Mouse (Mus musculus) cerebellum, adult 2 months (tissue): ENCODE data around the gene Nsun2. TPM values are rescaled to one million over a fixed set of nuclear protein-coding genes. Genes with fewer than 3 reads are reported as not detected.

Experiments
- DNase-seq, 2 experiments: peaks; one replicate each; pipeline ENCODE4 v3.0.0; 2021
- H3K27ac ChIP-seq: fragments of 200-500 bp; 2 replicates; pipeline ENCODE4 v1.5.1; 2012; ENCODE audit warnings: low read length, control low read depth, inconsistent platforms; ENCODE audit not compliant: insufficient read depth
- H3K27me3 ChIP-seq: fragments of 200-500 bp; 2 replicates; pipeline ENCODE4 v1.6.1; 2012; ENCODE audit warnings: inconsistent platforms, mild to moderate bottlenecking, low read length, moderate library complexity; ENCODE audit not compliant: control insufficient read depth, insufficient read depth
- H3K4me1 ChIP-seq: fragments of 200-500 bp; 2 replicates; pipeline ENCODE4 v1.6.1; 2011; ENCODE audit warnings: low read length; ENCODE audit not compliant: control insufficient read depth, insufficient read depth
- H3K4me3 ChIP-seq: fragments of 200-500 bp; replicated peaks from 2 replicates; pipeline ENCODE3; 2011; ENCODE audit warnings: mild to moderate bottlenecking, low read depth, low read length, control low read depth; ENCODE audit not compliant: insufficient read depth
- CTCF ChIP-seq: fragments of 200-500 bp; IDR thresholded peaks from 2 replicates; pipeline ENCODE4 v1.5.1; 2011; ENCODE audit warnings: low read depth, mild to moderate bottlenecking, control low read depth, low read length, moderate library complexity, borderline replicate concordance; ENCODE audit not compliant: insufficient read depth
- POLR2A ChIP-seq: fragments of 200-500 bp; IDR thresholded peaks from 2 replicates; pipeline ENCODE4 v1.6.1; 2011; ENCODE audit warnings: low read length, control low read depth, borderline replicate concordance; ENCODE audit not compliant: insufficient read depth
- WGBS: fragments of 180-500 bp; shearing (Covaris S2); methylation state at CpG from one replicate; pipeline ENCODE4 v1.1.7; 2018; 5-methylcytosine and 5-hydroxymethylcytosine counted together
- polyA plus RNA-seq: library from polyadenylated mRNA; depleted of rRNA; stranded (reverse); fragments of >200 nt; gene quantifications from 2 replicates; pipeline ENCODE4 v1.2.3, GENCODE M21; 2012

Nsun2 gene
- polyA plus RNA-seq, 1 experiment, result 67.1 TPM

DNA sequence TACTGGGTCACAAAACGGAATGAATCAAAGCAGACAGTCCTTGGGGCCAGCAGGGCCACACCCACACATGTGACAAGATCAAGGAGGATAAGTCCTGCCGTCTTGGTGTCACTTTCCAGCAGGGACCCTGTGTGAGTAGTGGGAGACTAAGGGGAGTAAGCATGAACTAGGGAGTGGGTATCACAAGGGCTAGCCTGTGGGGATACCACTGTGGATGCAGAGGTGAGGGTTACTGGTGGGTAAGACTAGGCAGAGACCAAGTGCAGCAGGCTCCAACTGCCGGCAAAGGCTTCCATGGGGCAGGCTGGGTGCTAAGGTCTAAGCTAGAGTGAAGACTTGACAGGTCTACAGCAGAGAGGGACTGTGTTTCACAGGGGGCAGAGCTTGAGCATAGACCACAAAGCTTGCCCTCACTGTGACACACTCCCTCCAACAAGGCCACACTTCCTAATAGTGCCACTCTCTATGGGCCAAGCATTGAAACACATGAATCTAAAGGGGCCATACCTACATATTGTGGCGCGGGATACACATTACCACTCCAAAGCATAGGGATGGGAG, 109.2 kb downstream of the Nsun2 start:
- no peak for DNase-seq
- TF ChIP-seq POLR2A (no peak), CTCF (no peak)
- H3K27ac ChIP-seq, result no peak overlapping the region
- H3K4me1 ChIP-seq, result no peaks in the 10 kb centered on the region
- H3K4me3 ChIP-seq, result no peak overlapping the region
- 75% methylated on average over 5 of the region's 5 CpGs for WGBS
- H3K27me3 ChIP-seq, result no peaks in the 10 kb centered on the region

GRCm38 (mm10) chr13:69643937-69644336, 110.4 kb downstream of the Nsun2 start:
- Histone ChIP-seq H3K4me1 (no peaks in the 10 kb centered on the region), H3K27ac (no peak overlapping the region), H3K4me3 (no peak overlapping the region), H3K27me3 (no peaks in the 10 kb centered on the region)
- 97% methylated on average over 2 of the region's 2 CpGs for WGBS
- no peak for DNase-seq
- no peak for TF ChIP-seq CTCF
- no peak for TF ChIP-seq POLR2A

DNA sequence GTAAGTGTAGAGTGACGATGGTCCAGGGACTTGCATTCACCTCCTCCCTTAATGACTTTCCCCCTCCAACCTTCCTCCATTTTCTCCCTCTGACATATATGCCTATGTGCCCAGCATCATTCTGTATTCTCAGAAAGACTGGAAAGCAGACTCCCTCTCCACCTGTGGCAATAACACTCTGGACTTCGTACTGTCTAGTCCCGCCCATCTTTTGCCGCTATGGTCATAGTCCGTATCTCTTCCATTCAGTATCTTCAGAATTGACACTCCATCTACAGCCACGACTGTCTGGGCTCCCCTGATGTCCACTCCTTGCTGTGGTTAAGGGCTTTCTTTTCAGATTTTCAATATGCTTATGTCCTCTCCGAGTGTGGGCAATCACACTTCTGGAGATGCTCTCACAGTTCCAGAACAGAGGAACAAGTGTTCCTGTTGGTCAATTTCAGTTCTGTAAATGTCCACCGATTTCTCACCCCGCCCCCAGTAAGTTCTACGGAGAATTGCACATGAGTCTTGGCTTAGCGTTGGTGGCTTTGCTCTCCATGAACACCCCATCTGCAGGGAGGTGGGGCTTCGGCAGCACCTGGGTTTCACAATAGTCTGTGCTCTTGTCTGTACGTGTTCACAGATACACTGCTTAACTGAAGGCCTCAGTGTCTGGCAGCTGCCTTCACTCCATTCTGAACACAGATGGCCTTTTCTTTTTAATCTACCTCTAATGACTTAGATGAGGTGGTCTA, 111.1 kb downstream of the Nsun2 start:
- no peak for TF ChIP-seq POLR2A
- TF ChIP-seq CTCF, result no peak
- no peak overlapping the region for H3K27ac ChIP-seq
- no peak overlapping the region for H3K4me3 ChIP-seq
- no peaks in the 10 kb centered on the region for H3K27me3 ChIP-seq
- WGBS, result 79% methylated on average over 13 of the region's 13 CpGs
- no peaks in the 10 kb centered on the region for H3K4me1 ChIP-seq
- DNase-seq, result no peak

DNA sequence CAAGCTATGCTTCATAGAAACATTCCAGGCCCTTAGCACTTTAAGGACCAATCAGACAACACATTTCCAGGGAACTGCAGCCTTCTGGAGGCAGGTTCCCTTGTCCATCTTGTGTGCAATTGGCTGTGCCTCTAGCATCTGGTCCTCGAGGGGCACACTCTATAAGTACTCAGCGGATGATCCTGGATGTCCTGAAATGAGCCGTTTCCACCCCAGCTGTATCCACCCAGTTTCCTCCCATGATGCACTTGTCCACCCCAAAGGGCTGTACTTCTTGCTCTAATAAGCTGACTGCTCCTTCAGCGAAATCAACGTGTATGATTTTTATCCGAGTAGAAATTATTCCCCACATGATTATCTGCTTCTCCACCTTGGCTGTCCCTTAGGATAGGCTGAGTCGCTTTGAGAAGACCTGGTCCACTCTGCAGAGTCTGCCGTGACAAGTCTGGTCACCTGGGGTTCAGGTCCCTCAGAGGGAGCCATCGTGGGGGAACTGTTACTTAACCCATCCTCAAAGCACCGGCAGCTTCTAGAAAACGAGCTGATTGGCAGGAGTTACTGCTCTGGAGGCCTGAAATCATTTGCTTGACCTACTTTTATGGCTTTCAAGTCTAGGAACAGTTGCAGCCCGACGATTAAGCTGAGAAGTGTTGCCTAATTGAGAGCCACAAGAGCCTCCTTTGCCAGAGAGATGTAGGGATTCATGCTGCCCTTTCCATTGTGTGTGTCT, 112.3 kb downstream of the Nsun2 start:
- 39% methylated on average over 13 of the region's 13 CpGs for WGBS
- peak in 1 of 2 experiments; percentile 13 for DNase-seq
- Histone ChIP-seq H3K27ac (no peak overlapping the region), H3K4me3 (no peak overlapping the region), H3K4me1 (no peaks in the 10 kb centered on the region), H3K27me3 (no peaks in the 10 kb centered on the region)
- TF ChIP-seq POLR2A (no peak), CTCF (no peak)

DNA sequence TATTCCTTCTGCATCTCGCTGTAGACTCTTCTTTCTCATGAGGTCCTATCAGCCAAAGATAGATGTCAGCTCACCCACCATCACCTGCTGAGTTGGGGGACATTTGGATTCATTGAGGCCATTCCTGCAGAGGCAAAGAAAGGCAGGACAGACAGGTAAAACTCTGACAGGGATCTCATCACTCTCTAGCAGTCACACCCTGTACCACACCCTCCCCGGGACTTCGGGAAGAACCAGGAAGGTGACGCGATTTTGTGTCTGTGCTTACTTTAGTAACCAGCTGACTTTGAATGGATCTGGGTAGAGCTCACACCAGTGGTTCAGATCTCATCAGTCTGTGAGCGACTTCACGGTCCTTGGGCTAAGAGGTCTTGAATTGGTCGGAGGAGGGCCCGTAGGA, 112.9 kb downstream of the Nsun2 start:
- Histone ChIP-seq H3K4me3 (no peak overlapping the region), H3K4me1 (no peaks in the 10 kb centered on the region), H3K27ac (no peak overlapping the region), H3K27me3 (no peaks in the 10 kb centered on the region)
- TF ChIP-seq POLR2A (no peak), CTCF (no peak)
- 87% methylated on average over 9 of the region's 9 CpGs for WGBS
- no peak for DNase-seq

- 73% methylated on average over 3 of the region's 3 CpGs for WGBS
- Histone ChIP-seq H3K4me1 (no peaks in the 10 kb centered on the region), H3K27me3 (no peaks in the 10 kb centered on the region), H3K4me3 (no peak overlapping the region), H3K27ac (no peak overlapping the region)
- TF ChIP-seq POLR2A (no peak), CTCF (no peak)
- DNase-seq, result no peak
These were observed 121.0 kb downstream of the Nsun2 start for GRCm38 (mm10) chr13:69654508-69654907.

GRCm38 (mm10) chr13:69672121-69672520, 138.6 kb downstream of the Nsun2 start:
- TF ChIP-seq CTCF, result no peak
- TF ChIP-seq POLR2A, result no peak
- no peaks in the 10 kb centered on the region for H3K4me1 ChIP-seq
- no peak overlapping the region for H3K27ac ChIP-seq
- no peak for DNase-seq
- WGBS, result 84% methylated on average over 5 of the region's 5 CpGs
- H3K27me3 ChIP-seq, result no peaks in the 10 kb centered on the region
- no peak overlapping the region for H3K4me3 ChIP-seq

DNA sequence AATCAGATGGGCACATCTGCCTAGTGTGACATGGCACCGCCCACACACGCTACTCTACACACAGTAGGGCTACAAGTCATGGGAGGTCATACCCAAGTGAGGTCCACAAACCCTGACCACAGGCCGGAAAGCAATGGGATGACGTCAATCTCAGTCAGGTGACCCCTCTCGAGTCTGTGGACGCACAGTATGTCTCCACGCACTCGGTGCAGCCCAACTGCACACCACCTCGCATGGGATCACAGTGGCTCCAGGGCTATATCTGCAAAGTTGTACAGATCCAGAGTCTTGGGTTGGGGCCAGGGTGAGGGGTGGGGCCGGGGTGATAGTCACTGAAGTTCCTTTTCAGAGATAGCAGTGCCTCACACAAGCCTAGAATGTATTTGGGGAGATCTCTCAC, 139.0 kb downstream of the Nsun2 start:
- H3K4me1 ChIP-seq, result no peaks in the 10 kb centered on the region
- no peak for TF ChIP-seq CTCF
- TF ChIP-seq POLR2A, result no peak
- no peak overlapping the region for H3K4me3 ChIP-seq
- no peak for DNase-seq
- WGBS, result 92% methylated on average over 10 of the region's 10 CpGs
- H3K27me3 ChIP-seq, result no peaks in the 10 kb centered on the region
- H3K27ac ChIP-seq, result no peak overlapping the region
